Comparison of ENCODE assay signal across 17 mouse cellular contexts in the genomic region with DNA sequence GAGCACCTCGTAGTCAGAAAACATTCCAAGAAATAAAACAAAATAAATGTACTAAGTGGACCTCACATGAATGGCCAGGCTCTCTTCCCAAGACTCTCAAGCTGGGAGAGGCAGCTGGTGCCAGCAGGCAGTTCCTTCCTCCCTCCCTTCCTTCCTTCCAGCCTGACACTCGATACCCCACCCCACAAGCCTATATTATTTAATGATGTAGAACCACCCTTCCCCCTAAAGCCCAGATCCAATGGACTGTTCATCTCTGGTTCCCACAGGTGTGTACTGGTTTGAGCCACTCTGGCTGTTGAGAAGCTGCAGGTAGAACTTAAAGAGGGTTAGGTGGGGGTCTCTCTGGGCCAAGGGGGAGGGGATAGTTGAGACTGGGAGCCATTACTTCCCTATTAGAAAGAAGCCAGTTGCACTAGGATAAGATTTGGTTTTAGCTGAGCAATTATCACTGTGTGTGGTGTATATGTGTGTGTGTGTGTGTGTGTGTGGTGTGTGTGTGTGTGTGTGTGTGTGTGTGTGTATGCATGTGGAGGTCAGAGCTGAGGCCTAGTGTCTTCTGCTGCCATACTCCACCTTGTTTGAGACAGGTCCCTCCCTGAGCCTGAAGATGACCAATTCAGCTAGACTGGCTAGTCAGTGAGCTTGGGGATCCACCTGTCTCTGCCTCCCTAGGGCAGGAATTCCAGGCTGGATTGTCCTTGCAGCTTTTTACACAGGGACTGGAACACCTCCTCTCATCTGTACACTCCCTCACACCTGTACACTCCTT.
DNase-seq lines count a peak whose midpoint lies in the region; ATAC-seq and TF ChIP-seq lines count a peak whose summit lies in the region.
"Had no signal": no experiment of that assay in that cellular context is flagged by ENCODE, and none has a peak within 500 bp of the region (broad histone marks: within the 10 kb centered on the region; RNA-seq: fewer than 3 reads in every experiment).

No protein-coding gene starts in this region.

- TF ChIP-seq EP300 in stomach, postnatal 0 days (optimal IDR thresholded peaks at IDR 0.05), result no peak

- no peaks in the 10 kb centered on the region for H3K9me3 ChIP-seq in hindbrain, postnatal 0 days (ENCODE audit: low read length)
- no peaks in the 10 kb centered on the region for H3K9me3 ChIP-seq in hindbrain, embryonic 12.5 days (replicated peaks)
- H3K9me3 ChIP-seq in lung, embryonic 14.5 days (ENCODE audit: low read depth, low read length), result no peaks in the 10 kb centered on the region
- H3K9me3 ChIP-seq in stomach, postnatal 0 days (ENCODE audit: control insufficient read depth, low read length), result no peaks in the 10 kb centered on the region
- H3K9me3 ChIP-seq: hindbrain, embryonic 15.5 days; midbrain, embryonic 12.5 days; stomach, embryonic 15.5 days had no signal

- no peaks in the 10 kb centered on the region for H3K27me3 ChIP-seq in hindbrain, postnatal 0 days (ENCODE audit: insufficient read depth, low read length)
- no peaks in the 10 kb centered on the region for H3K27me3 ChIP-seq in hindbrain, embryonic 12.5 days
- no peaks in the 10 kb centered on the region for H3K27me3 ChIP-seq in lung, embryonic 14.5 days (ENCODE audit: insufficient read depth, low read length)
- H3K27me3 ChIP-seq in stomach, postnatal 0 days (ENCODE audit: control insufficient read depth, insufficient read depth, low read length), result no peaks in the 10 kb centered on the region
- H3K27me3 ChIP-seq: hindbrain, embryonic 15.5 days; stomach, embryonic 15.5 days had no signal

- TF ChIP-seq CTCF in hindbrain, postnatal 0 days (IDR thresholded peaks at IDR 0.05; ENCODE audit: low read depth), result no peak
- TF ChIP-seq CTCF in lung, embryonic 14.5 days (IDR thresholded peaks at IDR 0.05; ENCODE audit: low read depth), result no peak
- TF ChIP-seq CTCF in stomach, postnatal 0 days (IDR thresholded peaks at IDR 0.05; ENCODE audit: low read depth), result no peak

- no peaks in the 10 kb centered on the region for H3K4me1 ChIP-seq in hindbrain, postnatal 0 days (ENCODE audit: insufficient read depth, low read length)
- peaks cover 7% of the 10 kb centered on the region for H3K4me1 ChIP-seq in hindbrain, embryonic 12.5 days
- no peaks in the 10 kb centered on the region for H3K4me1 ChIP-seq in lung, embryonic 14.5 days (ENCODE audit: insufficient read depth)
- H3K4me1 ChIP-seq in stomach, postnatal 0 days (replicated peaks; ENCODE audit: control insufficient read depth, insufficient read depth), result no peaks in the 10 kb centered on the region

- H3K4me3 ChIP-seq in hindbrain, postnatal 0 days (ENCODE audit: low read length), result no peak overlapping the region
- no peak overlapping the region for H3K4me3 ChIP-seq in hindbrain, embryonic 12.5 days
- H3K4me3 ChIP-seq in lung, embryonic 14.5 days (ENCODE audit: low read depth, low read length), result no peak overlapping the region
- no peak overlapping the region for H3K4me3 ChIP-seq in stomach, postnatal 0 days (ENCODE audit: low read depth, low read length)
- H3K4me3 ChIP-seq: hindbrain, embryonic 15.5 days; midbrain, embryonic 12.5 days; stomach, embryonic 15.5 days had no signal

- no peak overlapping the region for H3K4me2 ChIP-seq in hindbrain, postnatal 0 days (ENCODE audit: low read depth, low read length)
- H3K4me2 ChIP-seq in hindbrain, embryonic 12.5 days (replicated peaks), result no peak overlapping the region
- no peak overlapping the region for H3K4me2 ChIP-seq in lung, embryonic 14.5 days
- no peak overlapping the region for H3K4me2 ChIP-seq in stomach, postnatal 0 days (replicated peaks; ENCODE audit: low read depth)
- H3K4me2 ChIP-seq: hindbrain, embryonic 15.5 days; midbrain, embryonic 12.5 days; stomach, embryonic 15.5 days had no signal

- no peaks in the 10 kb centered on the region for H3K36me3 ChIP-seq in hindbrain, postnatal 0 days (ENCODE audit: insufficient read depth, low read length)
- H3K36me3 ChIP-seq in hindbrain, embryonic 12.5 days, result no peaks in the 10 kb centered on the region
- no peaks in the 10 kb centered on the region for H3K36me3 ChIP-seq in lung, embryonic 14.5 days (ENCODE audit: insufficient read depth)
- H3K36me3 ChIP-seq in stomach, postnatal 0 days (ENCODE audit: control insufficient read depth, insufficient read depth, low read length), result no peaks in the 10 kb centered on the region
- H3K36me3 ChIP-seq: hindbrain, embryonic 15.5 days; midbrain, embryonic 12.5 days; stomach, embryonic 15.5 days had no signal

- no peak for DNase-seq in hindbrain, postnatal 0 days (ENCODE audit: low spot score)
- no peak for DNase-seq in lung, embryonic 14.5 days
- no peak for DNase-seq in lung, adult 18-20 months
- DNase-seq in stomach, postnatal 0 days (ENCODE audit: low spot score), result no peak
- DNase-seq: cerebellum, postnatal 10 days; gastrocnemius, postnatal 25 days; liver; liver, postnatal 0 days; lung, postnatal 36 days; right cerebral cortex, adult 18-20 months; spleen, adult 18-20 months had no signal

- 0 out of 2 replicates have a peak, but pooled peaks have one; percentile 15 for ATAC-seq in hindbrain, postnatal 0 days
- no peak for ATAC-seq in hindbrain, embryonic 12.5 days (ENCODE audit: low FRiP score)
- peak; percentile 35; the same call in 1 of the 2 replicates for ATAC-seq in lung, embryonic 14.5 days (ENCODE audit: insufficient read depth)
- ATAC-seq in common myeloid progenitor, adult 5-6 weeks (replicated peaks; ENCODE audit: low read depth, poor library complexity, severe bottlenecking), result peak; percentile 67
- 0 out of 2 replicates have a peak, but pooled peaks have one; percentile 44 for ATAC-seq in megakaryocyte-erythroid progenitor cell, adult 5-6 weeks (replicated peaks; ENCODE audit: low FRiP score, low TSS enrichment, poor library complexity, severe bottlenecking)
- ATAC-seq in stomach, postnatal 0 days (ENCODE audit: low FRiP score, low TSS enrichment), result no peak
- ATAC-seq: liver, postnatal 0 days had no signal

- no peak overlapping the region for H3K27ac ChIP-seq in hindbrain, postnatal 0 days
- no peak overlapping the region for H3K27ac ChIP-seq in hindbrain, embryonic 12.5 days
- no peak overlapping the region for H3K27ac ChIP-seq in lung, embryonic 14.5 days (ENCODE audit: low read depth)
- H3K27ac ChIP-seq in stomach, postnatal 0 days (replicated peaks), result no peak overlapping the region
- H3K27ac ChIP-seq: hindbrain, embryonic 15.5 days; midbrain, embryonic 12.5 days; stomach, embryonic 15.5 days had no signal

- no peak overlapping the region for H3K9ac ChIP-seq in hindbrain, postnatal 0 days (replicated peaks; ENCODE audit: low read length)
- H3K9ac ChIP-seq in hindbrain, embryonic 12.5 days, result no peak overlapping the region
- no peak overlapping the region for H3K9ac ChIP-seq in lung, embryonic 14.5 days
- H3K9ac ChIP-seq in stomach, postnatal 0 days (ENCODE audit: low read length), result no peak overlapping the region
- H3K9ac ChIP-seq: hindbrain, embryonic 15.5 days; liver, postnatal 0 days; midbrain, embryonic 12.5 days; stomach, embryonic 15.5 days had no signal

- WGBS in hindbrain, postnatal 0 days, result 48% methylated on average over 2 of the region's 2 CpGs
- WGBS in hindbrain, embryonic 12.5 days, result 43% methylated on average over 2 of the region's 2 CpGs
- WGBS in lung, embryonic 14.5 days, result 40% methylated on average over 2 of the region's 2 CpGs
- WGBS in stomach, postnatal 0 days, result 52% methylated on average over 2 of the region's 2 CpGs

Comparison
In these comparisons a context has a peak if more than half of its experiments do, and no peak if none do; other contexts are left out.
1. ATAC-seq: peak in hindbrain, postnatal 0 days (single experiment), lung, embryonic 14.5 days (single experiment), common myeloid progenitor, adult 5-6 weeks (single experiment) and megakaryocyte-erythroid progenitor cell, adult 5-6 weeks (single experiment); none in hindbrain, embryonic 12.5 days (single experiment) and stomach, postnatal 0 days (single experiment).